Mouse (Mus musculus) adrenal gland, adult 18-20 months (tissue): ENCODE measurements at regions not wholly inside any gene's neighbourhood (a gene's known extent, or its start where the extent isn't known, plus 50 kb on each side); places are given as distances from the start of the nearest gene placed in this dataset.
"Not testable (repeated sequence)": the region's sequence is repeated elsewhere in the genome, so short reads cannot be mapped to it uniquely, and the experiment has no call there.

Experiments
- DNase-seq, 2 experiments: peaks; one replicate each; pipeline ENCODE4 v3.0.0; 2021 to 2022; ENCODE audit warnings: low spot score in 2 of 2

GRCm38 (mm10) chr3:151931656-151932055, 94.2 kb upstream of the Ptgfr start:
- no peak for DNase-seq

DNA sequence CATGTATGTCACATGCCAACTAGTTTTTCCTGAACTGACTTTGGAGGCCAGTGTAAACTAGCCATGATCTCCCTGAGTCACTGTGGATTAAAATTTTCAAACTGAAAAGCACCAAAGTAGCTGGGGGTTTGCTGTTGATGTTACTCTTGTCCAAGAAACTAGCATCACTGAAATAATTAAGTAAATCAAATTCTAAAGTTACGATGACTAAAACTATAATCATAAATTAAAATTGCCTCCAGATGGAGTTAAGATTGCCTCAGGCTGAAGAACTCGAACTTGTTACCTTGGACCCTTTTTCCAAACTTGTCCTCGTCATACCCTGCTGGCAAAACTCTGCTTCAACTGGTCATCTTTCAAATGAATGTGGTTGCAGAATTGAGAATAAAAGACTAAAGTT, 93.7 kb upstream of the Ptgfr start:
- DNase-seq: no peak

GRCm38 (mm10) chr3:151914010-151914513, 76.6 kb upstream of the Ptgfr start:
- DNase-seq: no peak

GRCm38 (mm10) chr3:151912292-151912691, 74.9 kb upstream of the Ptgfr start:
- not testable (repeated sequence) for DNase-seq

GRCm38 (mm10) chr3:151910851-151911250, 73.4 kb upstream of the Ptgfr start:
- no peak for DNase-seq

GRCm38 (mm10) chr3:151909344-151909743, 71.9 kb upstream of the Ptgfr start:
- DNase-seq: no peak

GRCm38 (mm10) chr3:151908886-151909285, 71.5 kb upstream of the Ptgfr start:
- DNase-seq: no peak

- no peak for DNase-seq
Observed at GRCm38 (mm10) chr3:151905775-151906174, 68.3 kb upstream of the Ptgfr start.

DNA sequence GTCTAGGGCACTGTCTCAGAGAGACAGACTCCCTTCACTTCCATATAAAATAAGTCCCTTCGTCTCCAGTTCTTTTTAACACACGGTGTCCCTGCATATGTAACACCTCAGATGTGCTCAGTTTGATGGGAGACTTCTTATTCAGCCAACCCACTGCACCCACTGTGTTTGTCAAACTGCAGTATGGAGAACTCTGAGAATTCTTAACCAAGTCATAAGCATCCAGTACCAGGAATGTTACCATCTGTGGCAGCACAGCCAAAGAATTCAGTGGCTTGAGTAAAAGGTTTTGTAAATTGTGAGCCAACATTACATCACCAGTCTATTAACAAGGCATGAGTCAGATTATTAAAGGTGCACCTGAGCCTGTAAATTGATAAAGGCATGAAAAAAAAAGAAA, 65.7 kb upstream of the Ptgfr start:
- no peak for DNase-seq

- no peak for DNase-seq
Observed at GRCm38 (mm10) chr3:151902216-151902827, 64.9 kb upstream of the Ptgfr start.

- no peak for DNase-seq
Observed at GRCm38 (mm10) chr3:151899676-151900075, 62.2 kb upstream of the Ptgfr start.

DNA sequence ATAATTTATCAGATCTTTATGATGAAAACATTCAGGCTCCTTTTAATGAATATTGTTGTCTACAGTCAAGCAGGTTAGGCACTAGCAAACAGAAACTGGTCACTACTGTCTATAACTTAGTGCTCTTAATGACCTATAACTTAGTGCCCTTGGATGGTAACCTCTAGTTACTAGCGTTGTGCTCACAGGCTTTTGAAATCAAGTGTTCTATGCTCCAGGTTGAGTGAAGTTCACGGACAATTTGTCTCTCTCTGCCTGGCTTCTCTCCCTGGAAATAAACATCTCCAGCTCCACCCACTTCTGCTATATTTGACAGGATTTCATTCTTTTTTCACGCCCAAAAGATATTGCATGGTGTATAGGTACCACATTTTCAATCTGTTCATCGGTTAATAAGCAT, 61.7 kb upstream of the Ptgfr start:
- no peak for DNase-seq

DNA sequence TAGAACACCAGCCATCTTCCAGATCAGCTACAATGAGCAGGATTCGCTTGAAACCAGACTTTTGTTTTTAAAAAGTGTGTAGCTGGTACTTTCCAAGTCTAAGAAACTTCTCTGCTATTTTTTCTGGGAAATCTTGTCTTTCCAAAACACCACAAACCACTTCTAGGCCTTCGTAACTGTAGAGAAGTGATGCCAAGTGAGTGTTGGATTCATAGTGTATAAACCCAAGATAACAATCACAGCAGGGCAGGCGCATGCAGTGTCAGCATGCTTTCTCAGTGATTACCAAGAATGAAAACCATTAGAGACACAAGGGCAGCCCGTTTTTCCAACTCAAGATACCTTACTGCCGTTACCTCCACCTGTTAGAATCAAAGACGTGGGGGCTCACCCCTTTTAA, 58.9 kb upstream of the Ptgfr start:
- DNase-seq: no peak

DNA sequence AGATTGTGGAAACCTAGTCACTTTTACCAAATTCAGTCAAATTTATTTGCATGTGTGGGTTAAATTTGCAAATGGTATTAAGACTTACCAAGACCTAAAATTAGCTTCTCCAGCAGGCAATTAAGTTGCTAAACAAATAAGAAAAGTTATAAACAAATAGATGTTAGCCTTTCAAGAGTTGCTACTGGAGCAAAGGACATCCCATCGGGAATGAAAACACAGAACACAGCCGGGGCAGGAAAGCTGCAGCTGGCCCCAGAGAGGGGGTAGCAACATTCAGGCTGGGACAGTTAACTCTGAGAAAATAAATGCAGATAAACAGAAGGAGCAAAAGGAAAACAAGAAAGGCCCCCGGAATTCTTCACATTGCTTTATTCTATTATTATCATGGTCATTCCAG, 57.3 kb upstream of the Ptgfr start:
- DNase-seq: no peak

- no peak for DNase-seq
Observed at GRCm38 (mm10) chr3:151893421-151894235, 56.2 kb upstream of the Ptgfr start.

- DNase-seq: peak; percentile 38 to 51
Observed at GRCm38 (mm10) chr3:151891760-151892253, 54.4 kb upstream of the Ptgfr start.

- DNase-seq: no peak
Observed at GRCm38 (mm10) chr3:151891336-151891735, 53.9 kb upstream of the Ptgfr start.

DNA sequence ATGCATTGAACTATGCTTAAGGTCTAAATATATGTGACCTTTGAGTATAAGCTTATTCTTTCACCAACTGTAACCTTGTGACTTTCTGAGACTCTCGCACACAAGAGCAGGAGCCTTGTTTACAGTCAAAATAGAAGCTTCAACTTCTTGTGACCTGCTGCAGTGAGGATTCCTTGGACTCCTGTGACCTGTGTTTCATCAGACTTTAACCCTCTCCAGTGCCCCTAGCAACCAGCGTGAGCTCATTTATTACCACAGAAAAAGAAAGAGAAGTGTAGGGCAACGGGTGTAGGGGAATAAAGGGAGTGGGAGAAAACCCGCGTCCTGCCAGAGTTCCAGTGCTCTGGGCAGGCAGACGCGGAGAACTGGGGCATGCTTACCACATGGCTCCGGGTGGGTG, 52.3 kb upstream of the Ptgfr start:
- DNase-seq: no peak
